Mouse (Mus musculus): ENCODE results near the gene Rsph6a.
"Not testable (repeated sequence)": the region's sequence is repeated elsewhere in the genome, so short reads cannot be mapped to it uniquely, and the experiment has no call there.

Gene Rsph6a

DNA sequence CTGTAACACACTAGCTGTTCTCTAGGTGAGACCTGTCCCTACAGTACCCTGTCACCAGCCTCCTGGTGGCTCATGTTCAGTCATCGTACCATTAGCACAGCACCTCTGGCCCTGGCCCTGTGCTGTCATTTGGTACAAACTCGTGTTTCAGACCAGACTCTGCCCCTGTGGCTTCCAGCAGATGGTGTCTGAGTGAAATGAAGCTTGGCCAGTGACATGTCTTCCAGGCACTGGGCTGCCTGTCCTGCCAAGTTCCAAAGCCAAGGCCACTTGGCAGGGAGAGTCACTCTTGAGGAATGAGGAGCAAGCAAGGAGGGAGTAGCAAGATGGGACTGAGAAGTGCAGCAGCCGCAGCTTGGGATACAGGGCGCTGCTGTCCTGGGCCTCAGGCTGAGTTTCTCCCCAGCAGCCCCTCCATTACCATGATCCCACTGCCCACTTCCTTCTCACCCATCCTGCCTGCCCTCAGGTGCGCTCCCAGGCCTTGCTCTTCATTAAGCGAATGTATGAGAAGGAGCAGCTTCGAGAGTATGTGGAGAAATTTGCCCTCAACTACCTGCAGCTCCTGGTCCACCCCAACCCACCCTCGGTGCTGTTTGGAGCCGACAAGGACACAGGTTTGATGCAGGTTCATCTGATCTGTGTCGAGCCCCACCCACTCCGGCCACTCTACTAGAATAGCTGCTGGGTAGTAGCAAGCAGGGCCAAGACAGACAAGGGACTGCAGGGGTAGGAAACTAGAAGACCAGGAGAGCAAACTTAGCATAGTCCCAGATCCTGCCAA, 8.0 kb upstream of the Rsph6a start:
- in situ Hi-C loops (cut with MboI; ENCODE audit: low sequenced_read_pairs), result no loop called here

- in situ Hi-C loops (cut with MboI; ENCODE audit: low sequenced_read_pairs), result no loop called here
Observed at GRCm38 (mm10) chr7:19048006-19048527, 6.4 kb upstream of the Rsph6a start.

DNA sequence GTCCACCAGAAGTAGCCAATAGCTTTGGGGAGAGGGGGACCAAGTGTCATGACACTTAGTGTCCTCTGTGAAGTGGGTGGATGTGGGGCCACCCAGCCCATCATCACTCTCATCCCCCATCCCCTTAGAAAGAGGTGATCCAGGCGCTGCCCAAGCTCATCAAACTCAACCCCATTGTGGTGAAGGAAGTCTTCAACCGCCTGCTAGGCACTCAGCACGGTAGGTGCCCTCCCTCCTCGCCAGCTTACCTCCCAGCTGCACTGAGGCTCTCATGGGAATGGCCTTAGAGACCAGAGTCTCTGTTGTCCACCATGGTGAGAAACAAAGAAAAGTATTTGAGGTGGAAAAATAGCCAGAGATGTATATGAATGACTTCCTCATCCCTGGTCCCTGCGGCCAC, 5.2 kb upstream of the Rsph6a start:
- in situ Hi-C loops (cut with MboI; ENCODE audit: low sequenced_read_pairs), result no loop called here

GRCm38 (mm10) chr7:19050172-19050571, 4.3 kb upstream of the Rsph6a start:
- in situ Hi-C loops (cut with MboI; ENCODE audit: low sequenced_read_pairs), result no loop called here

DNA sequence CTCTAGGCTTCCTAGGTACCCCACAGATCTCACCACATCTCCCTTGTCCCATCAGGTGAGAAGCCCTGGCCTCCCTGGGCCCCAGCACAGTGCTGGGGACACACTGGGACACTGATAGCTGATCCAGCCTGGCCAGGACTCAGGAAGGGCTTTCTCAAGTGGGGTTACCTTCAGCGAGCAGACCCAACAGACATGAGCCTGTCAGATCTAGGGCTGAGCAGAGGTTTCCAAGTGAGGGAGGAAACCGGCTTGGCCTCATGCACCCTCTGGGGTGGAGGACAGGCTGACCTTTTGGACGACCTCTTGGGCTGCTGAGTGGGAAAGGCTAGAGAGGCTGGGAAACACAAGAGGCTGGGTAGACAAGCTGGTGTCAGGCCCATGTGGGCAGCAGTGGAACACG, 3.3 kb upstream of the Rsph6a start:
- in situ Hi-C loops (cut with MboI; ENCODE audit: low sequenced_read_pairs), result no loop called here

- in situ Hi-C loops (cut with MboI; ENCODE audit: low sequenced_read_pairs), result no loop called here
Observed at GRCm38 (mm10) chr7:19052345-19053135, 1.9 kb upstream of the Rsph6a start.

DNA sequence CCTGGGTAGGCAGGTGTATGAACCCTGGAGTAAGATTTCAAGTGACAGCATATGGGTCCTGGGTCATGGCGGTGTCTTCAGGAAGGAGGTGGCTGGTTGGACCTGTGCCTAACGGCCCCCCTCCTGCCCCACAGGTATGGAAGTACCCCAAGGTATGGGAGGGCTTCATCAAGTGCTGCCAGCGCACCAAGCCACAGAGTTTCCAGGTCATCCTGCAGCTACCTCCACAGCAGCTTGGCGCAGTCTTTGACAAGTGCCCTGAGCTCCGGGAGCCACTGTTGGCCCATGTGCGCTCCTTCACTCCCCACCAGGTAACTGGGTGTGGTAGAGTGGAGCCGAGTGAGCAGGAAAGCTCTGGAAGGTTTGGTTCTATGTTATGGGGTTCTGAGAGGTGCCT, 1.4 kb upstream of the Rsph6a start:
- in situ Hi-C loops (cut with MboI; ENCODE audit: low sequenced_read_pairs), result no loop called here

DNA sequence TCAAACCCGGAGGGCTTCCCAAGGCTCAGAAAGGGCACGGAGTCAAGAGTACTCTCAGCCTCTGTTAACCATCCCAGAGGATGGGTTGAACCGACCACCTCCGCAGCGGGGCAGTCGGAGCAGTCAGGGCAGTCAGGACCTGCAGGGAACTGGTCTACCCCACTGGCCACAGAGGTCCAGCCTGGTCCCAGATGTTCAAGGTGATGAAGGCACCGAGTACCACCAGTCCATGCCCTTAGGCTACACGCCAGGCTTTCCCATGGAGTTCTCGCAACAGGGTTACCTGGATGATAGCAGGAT, 237 bp downstream of the Rsph6a start:
- in situ Hi-C loops (cut with MboI; ENCODE audit: low sequenced_read_pairs), result no loop called here

DNA sequence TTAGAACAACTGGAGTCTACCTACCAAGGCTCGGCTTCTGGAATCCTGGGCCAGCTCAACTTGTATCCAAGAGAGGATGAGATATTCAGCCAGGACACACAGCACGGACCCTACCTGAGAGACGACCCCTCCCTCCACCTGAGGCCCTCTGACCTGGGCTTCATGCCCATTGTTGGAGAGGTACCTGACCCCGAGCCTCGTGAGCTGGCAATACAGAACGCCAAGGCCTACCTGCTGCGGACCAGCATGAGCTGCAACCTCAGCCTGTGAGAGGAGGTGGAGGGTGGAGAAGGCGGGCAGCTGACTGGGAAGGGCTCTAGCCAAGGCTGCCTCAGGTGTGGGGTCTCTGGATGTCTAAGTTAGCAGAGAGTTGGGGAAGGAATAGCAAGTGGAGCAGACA, 618 bp downstream of the Rsph6a start:
- in situ Hi-C loops (cut with MboI; ENCODE audit: low sequenced_read_pairs), result no loop called here

GRCm38 (mm10) chr7:19057405-19057804, 2.9 kb downstream of the Rsph6a start:
- in situ Hi-C loops (cut with MboI; ENCODE audit: low sequenced_read_pairs), result no loop called here

GRCm38 (mm10) chr7:19065896-19066295, 11.4 kb downstream of the Rsph6a start:
- in situ Hi-C loops (cut with MboI; ENCODE audit: low sequenced_read_pairs), result no loop called here

GRCm38 (mm10) chr7:19067063-19067462, 12.6 kb downstream of the Rsph6a start:
- in situ Hi-C loops (cut with MboI; ENCODE audit: low sequenced_read_pairs), result no loop called here

DNA sequence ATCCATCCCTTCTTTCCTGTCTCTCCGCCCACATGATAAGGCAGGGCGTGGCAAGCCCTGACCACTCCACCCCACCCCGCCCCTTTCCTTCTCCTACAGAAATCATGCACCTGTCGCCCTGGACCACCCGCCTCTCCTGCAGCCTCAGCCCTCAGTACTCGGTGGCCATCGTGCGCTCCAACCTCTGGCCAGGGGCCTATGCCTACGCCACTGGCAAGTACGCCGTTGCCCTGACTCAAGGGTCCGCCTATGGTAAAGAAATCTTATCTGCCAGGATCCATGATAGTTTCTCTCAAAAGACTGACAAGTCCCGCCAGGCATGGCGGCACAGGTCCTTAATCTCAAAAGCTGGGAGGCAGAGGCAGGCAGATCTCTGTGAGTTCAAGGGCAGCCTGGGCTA, 13.4 kb downstream of the Rsph6a start:
- in situ Hi-C loops (cut with MboI; ENCODE audit: low sequenced_read_pairs), result no loop called here

DNA sequence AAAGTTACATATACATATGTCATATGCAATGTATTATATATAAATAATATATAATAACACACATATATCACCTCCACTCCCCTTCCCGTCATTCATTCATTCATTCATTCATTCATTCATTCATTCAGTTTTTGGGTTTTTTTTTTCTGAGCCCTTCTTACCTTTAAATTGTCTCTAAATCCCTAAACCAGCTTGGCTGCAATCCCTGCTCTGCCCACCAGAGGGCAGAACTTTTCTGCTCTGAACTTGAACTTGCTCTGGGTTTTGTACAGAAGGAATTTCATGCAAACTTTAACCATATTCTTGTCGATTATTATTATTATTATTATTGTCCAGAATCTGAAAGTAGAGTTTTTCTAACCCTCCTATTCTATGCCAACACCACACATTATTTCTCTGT, 14.2 kb downstream of the Rsph6a start:
- in situ Hi-C loops (cut with MboI; ENCODE audit: low sequenced_read_pairs), result no loop called here

- in situ Hi-C loops (cut with MboI; ENCODE audit: low sequenced_read_pairs), result no loop called here
Observed at GRCm38 (mm10) chr7:19069500-19069899, 15.0 kb downstream of the Rsph6a start.

DNA sequence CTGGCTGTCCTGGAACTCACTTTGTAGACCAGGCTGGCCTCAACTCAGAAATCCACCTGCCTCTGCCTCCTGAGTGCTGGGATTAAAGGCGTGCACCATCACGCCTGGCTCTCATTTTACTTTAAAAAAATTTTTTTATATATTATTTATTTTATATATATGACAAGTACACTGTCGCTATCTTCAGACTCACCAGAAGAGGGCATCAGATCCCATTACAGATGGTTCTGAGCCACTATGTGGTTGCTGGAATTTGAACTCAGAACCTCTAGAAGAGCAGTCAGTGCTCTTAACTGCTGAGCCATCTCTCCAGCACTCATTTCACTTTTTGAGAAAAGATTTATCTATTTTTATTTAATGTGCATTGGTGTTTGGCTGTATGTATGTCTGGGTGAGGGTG, 16.5 kb downstream of the Rsph6a start:
- in situ Hi-C loops (cut with MboI; ENCODE audit: low sequenced_read_pairs), result not testable (repeated sequence)

GRCm38 (mm10) chr7:19073504-19073903, 19.0 kb downstream of the Rsph6a start:
- in situ Hi-C loops (cut with MboI; ENCODE audit: low sequenced_read_pairs), result no loop called here

DNA sequence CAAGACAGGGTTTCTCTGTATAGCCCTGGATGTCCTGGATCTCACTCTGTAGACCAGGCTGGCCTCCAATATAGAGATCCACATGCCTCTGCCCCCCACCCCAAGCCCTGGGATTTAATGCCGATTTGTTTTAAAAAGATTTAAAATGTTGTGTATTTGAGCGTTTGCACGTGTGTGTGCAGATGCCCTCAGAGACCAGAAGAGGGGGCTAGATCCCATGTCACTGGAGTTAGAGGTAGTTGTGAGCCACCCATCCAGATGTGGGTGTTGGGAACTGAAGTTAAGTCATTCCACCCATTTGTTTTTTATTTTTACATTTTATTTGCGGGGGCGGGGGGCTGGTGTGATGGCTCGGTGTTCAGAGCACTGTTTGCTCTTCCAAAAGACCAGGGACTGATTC, 20.0 kb downstream of the Rsph6a start:
- in situ Hi-C loops (cut with MboI; ENCODE audit: low sequenced_read_pairs), result no loop called here

DNA sequence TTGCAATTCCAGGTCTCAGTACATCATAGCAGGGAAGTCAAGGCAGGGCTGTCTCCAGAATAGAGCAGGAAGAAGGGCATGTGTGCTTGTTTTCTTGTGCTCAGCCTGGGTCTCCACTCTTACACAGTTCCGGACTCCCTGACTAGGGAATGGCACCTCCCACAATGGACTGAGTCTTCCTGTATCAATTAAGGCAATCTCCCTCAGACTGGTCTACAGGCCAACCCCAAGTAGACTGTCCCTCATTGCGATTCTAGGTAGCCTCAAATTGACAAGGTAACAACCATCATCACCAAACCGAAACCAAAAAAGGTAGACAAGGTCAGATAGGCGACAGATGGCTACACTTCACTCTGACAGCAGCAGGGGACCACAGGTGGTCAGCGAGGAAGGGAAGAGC, 20.7 kb downstream of the Rsph6a start:
- in situ Hi-C loops (cut with MboI; ENCODE audit: low sequenced_read_pairs), result no loop called here

DNA sequence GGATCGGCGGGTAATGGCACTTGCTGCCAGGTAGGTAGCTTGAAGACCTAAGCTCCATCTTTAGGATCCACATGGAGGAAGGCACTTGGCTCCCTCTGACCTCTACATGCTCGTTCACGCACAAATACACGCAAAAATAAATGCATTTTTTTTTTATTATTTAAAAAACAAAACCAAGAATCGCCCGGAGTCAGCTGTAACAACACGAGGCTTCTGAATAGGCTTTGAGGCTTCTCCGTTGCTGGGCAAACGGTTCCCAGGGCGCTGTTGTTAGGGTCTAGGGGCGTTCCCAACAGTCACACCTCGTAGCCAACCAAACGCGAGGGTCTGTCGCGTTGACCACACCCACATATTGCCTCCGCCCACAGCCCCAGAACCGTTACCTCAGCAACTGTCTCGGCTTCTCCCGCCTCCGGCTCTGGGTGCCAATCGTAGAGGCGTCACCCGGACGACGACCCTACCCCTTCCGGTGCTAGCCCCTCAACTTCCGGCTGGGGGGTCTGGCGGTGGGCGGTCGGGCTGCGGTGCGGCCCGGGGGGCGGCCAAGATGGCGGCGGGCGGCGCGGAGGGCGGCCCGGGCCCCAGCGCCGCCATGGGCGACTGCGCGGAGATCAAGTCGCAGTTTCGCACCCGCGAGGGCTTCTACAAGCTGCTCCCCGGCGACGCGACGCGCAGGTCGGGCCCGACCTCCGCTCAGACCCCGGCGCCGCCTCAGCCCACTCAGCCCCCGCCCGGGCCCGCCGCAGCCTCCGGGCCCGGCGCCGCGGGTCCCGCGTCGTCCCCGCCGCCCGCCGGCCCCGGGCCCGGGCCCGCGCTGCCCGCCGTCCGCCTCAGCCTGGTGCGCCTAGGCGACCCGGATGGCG, 21.5 kb downstream of the Rsph6a start, which contains the start of gene Dmwd:
Gene Dmwd (plus strand): TSS at position 505 of the 863 bp plus-strand sequence.
- in situ Hi-C loops (cut with MboI; ENCODE audit: low sequenced_read_pairs), result no loop called here

GRCm38 (mm10) chr7:19076586-19076991, 22.1 kb downstream of the Rsph6a start:
- in situ Hi-C loops (cut with MboI; ENCODE audit: low sequenced_read_pairs), result no loop called here

All from CH12F3 (cell line).